Mouse (Mus musculus) heart, postnatal 25 days (tissue): ENCODE data around the gene Gm8237. TPM values are rescaled to one million over a fixed set of nuclear protein-coding genes. Genes with fewer than 3 reads are reported as not detected.
"Not testable (repeated sequence)": the region's sequence is repeated elsewhere in the genome, so short reads cannot be mapped to it uniquely, and the experiment has no call there.

ENCODE experiments used
- DNase-seq: peaks from one replicate; pipeline ENCODE4 v3.0.0; 2022; ENCODE audit warnings: low spot score
- intact Hi-C: fragments of 180-260 bp; cut with DNase I; formaldehyde crosslinking; loops from one replicate; pipeline ENCODE4 v1.15.1; 2025
- total RNA-seq, 2 experiments: library from RNA; stranded (reverse); gene quantifications; 2 replicates each; pipeline ENCODE4 v1.2.3; 2021

Gm8237 gene
- total RNA-seq = under 1 TPM in 1 of 2 experiments, not detected in 1; 0.42 TPM

DNA sequence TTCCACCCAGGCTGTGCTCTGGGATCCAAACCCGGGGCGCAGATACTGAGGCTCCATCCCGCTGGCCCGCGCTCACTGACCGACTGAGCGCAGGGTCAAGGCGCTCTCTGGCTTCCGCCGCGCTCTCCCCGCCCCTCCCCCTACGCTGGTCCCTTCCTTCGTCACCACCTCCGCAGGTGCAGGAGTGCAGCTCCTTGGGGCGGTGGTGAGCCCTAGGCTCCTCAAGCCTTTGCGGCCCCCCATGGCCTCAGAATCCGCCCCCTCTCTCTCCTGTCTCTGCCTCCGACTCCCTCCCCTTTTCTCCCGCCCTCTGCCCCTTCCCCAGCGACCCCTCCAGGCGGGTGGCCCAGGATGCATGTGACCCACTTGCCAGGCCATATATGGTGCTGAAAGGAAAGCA lies at the start of gene Gm8237:
Gene Gm8237 (minus strand): TSS at position 142 of the 400 bp plus-strand sequence.
- DNase-seq, intact Hi-C loops: not testable (repeated sequence)

DNA sequence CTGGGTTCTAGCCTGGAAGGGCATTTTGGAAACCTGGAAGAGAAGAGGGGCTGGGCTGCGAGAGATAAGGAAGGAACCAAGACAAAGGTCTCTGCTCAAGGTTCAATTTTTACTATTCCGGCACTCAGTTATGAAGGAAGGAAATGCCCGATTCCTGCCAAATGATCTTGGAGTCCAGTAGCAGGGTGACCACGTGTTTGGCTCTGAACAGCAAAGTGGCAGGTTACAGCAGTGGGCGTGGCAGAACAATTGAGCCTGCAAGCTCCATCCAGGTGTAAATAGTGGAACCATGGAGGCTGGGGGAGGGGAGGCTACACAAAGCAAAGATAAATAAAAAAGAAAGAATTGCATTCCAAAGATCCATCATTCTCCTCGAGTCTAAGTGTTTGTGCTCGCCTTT lies 43.1 kb upstream of the Gm8237 start:
- intact Hi-C loops, DNase-seq: not testable (repeated sequence)

DNA sequence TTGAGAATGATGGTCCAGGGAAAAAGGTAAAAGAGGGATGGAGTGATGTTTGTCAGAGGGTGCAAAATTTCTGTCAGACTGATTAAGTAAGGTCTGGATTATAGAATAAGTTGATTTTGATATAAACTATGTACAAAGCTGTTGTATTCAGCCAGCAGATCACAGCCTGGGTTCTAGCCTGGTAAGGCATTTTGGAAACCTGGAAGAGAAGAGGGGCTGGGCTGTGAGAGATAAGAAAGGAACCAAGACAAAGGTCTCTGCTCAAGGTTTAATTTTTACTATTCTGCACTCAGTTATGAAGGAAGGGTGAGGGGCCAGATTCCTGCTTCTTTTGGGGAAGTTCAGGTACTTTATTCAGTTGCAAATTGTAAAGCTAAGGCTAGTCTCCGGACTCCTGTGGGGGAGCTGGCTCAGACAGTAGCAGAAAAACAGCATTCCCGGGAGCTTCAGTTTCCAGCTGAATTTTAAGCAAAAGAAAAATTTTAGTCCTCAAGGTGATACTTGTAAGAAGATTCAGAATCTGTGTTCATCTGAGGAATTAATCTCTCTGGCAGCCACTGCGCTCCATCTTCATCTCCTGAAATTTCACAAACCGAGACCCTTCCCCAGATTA lies 38.3 kb upstream of the Gm8237 start:
- intact Hi-C loops, DNase-seq: not testable (repeated sequence)

DNA sequence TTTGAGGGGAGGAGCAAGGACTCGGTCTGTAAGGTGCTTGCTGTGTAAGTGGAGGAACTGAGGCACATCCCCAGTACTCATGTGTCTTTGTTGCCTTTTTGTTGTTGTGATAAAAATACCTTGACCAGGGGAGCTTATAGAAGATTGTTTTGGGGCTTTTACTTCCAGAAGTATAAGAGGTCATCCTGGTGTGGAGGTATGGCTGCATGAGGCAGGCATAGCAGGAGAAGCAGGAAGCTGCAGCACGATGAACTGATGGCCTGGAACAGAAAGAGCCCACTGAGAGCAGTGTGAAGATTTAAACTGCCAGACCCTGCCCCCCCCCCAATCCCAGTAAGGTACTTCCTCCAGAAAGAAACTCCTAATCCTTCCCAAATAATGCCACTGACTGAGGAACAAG lies 33.5 kb upstream of the Gm8237 start:
- intact Hi-C loops = not testable (repeated sequence)

DNA sequence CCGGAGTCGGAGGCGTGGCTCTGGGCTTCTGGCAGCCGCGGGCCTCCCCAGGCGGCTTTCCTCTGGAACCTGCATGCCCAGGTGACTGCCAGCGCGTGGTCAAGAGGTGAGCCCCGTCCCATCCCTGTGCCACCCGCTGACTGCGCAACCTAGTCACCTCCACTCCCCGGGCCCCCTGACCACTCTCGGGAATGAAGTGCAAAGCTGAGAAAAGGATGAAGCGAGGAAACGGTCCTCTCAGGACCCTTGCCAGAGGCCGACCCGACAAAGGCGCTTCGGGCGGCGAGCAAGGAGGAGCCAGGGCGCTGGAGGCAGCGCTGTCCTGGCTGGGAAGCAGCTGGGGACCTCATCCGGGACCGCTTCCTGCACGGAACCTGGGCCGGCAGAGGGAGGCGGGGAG lies 391 bp downstream of the Gm8237 start:
- not testable (repeated sequence) for DNase-seq

More for the DNA sequence above, 33.5 kb upstream of the Gm8237 start:
- not testable (repeated sequence) for DNase-seq

DNA sequence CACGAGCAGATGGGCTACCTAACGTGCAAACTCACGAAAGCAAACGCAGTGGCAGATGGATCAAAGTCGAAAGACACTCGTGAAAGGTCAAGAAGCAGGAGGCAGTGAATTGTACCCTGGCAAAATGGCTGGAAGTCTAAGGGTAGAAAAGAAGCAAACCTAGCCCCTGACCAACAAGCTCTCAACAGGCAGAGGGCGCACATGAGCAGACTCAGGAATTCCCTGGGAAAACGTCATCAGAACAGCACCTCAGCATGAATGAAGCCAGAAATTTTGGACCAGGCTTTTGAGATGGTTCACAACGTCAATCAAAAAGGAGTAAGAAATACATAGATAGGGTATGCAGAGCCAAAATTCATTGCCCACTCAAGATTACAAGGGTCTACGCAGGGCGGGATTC lies 1.0 kb downstream of the Gm8237 start:
- DNase-seq, intact Hi-C loops: not testable (repeated sequence)

More for the DNA sequence above, 391 bp downstream of the Gm8237 start:
- intact Hi-C loops = not testable (repeated sequence)

DNA sequence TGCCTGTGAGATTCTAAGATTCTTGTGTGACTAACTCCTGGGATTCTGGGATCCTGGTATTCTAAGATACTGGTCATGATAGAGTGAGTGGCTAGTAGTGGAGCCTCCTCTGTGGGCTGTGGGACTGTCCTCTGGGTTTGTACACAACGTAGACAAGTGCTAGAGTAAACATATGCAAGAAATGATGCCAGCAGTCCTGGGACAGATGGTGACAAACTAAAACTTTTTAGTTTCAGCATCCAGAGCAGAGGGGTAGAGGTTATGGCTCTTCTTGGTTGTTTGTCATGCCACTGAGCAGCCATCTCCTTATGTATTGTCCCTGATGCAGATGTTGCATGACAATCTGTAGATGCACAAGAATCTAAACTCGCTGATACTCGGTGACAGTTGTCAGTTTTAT lies 24.3 kb downstream of the Gm8237 start:
- not testable (repeated sequence) for DNase-seq

DNA sequence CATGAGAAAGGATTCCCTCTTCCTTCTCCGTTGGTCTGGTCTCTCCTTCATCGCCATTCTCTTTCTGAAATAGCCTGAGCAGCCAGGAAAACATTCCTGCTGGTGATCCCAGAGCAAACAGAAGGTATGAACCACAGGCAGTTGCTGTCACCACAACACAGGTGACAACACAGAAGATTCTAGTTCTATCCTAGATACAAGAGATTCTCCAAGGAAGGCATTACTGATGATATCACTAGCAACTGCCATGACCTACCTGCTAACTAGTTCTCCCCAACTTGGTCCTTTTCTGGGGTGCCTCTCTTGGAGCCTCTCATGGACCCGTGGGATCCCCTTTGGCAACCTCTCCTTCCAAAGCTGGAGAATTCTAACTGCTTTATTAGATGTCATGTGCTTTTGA lies 50.0 kb downstream of the Gm8237 start, which contains the start of gene Gm3424:
Gene Gm3424 (minus strand): TSS at position 101 of the 400 bp plus-strand sequence.
- DNase-seq, intact Hi-C loops: not testable (repeated sequence)

More for the DNA sequence above, 24.3 kb downstream of the Gm8237 start:
- intact Hi-C loops = not testable (repeated sequence)

DNA sequence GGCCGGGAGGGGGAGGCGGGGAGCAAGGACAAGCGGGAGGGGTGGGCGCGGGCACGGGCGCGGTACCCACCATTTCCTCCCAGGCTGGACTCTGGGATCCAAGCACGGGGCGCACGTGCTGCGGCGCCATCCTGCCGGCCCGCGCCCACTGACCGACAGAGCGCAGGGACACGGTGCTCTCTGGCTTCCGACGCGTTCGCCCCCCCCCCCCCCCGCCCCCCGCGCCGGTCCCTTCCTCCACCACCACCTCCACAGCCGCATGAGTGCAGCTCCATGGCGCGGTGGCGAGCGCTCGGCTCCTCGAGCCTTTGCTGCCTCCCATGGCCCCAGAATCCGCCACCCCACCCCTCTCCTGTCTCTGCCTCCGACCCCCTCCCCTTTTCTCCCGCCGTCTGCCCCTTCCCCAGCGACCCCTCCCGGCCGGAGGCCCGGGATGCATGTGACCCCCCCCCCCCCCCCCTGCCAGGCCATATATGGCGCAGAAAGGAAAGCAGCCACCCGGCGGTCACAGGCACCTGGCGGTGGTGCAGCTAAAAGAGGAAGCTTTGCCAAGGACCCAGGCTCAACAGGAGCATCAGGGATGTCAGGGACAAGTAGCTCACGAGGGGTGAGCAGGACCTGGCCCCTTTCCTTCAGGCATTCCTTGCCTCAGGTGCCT lies 67.4 kb downstream of the Gm8237 start:
- intact Hi-C loops, DNase-seq: not testable (repeated sequence)

Other genes with a start within 250 kb of the Gm8237 start
- gene Gm8265, start 247.4 kb downstream of the Gm8237 start, total RNA-seq = not detected
- gene Gm9603, start 192.9 kb downstream of the Gm8237 start, total RNA-seq = not detected
- gene Gm3373, start 138.8 kb downstream of the Gm8237 start, total RNA-seq = under 1 TPM in 1 of 2 experiments, not detected in 1; 0.20 TPM
- under 1 TPM; 0.31 to 0.65 TPM for gene Gm3383, start 72.4 kb downstream of the Gm8237 start, total RNA-seq
- not detected for gene Gm3424, start 50.1 kb downstream of the Gm8237 start, total RNA-seq
- gene Gm3248, start 81.4 kb upstream of the Gm8237 start, total RNA-seq = under 1 TPM; 0.13 to 0.25 TPM
- gene Gm3453, start 98.8 kb upstream of the Gm8237 start, total RNA-seq = not detected
- gene Gm6337, start 177.9 kb upstream of the Gm8237 start, total RNA-seq = not detected
- gene Gm8206, start 213.6 kb upstream of the Gm8237 start, total RNA-seq = not detected
- under 1 TPM in 1 of 2 experiments, not detected in 1; 0.16 TPM for gene Gm3468, start 228.3 kb upstream of the Gm8237 start, total RNA-seq
- gene Gm3476, start 245.4 kb upstream of the Gm8237 start, total RNA-seq = not detected